Mouse (Mus musculus): ENCODE measurements around the gene Palm. TPM values are rescaled to one million over a fixed set of nuclear protein-coding genes. Genes with fewer than 3 reads are reported as not detected.

Gene Palm
- polyA plus RNA-seq, 1 experiment from 2014 or later = 48.1 TPM

- Histone ChIP-seq H3K4me3 (replicated peaks) (no peak within 1 kb of the TSS), H3K4me1 (replicated peaks) (peaks cover 16% of the 10 kb centered on the region), H3K36me3 (no peaks in the 10 kb centered on the region), H3K9me3 (no peaks in the 10 kb centered on the region), H3K9ac (no peak within 1 kb of the TSS), H3K4me2 (replicated peaks) (no peak within 1 kb of the TSS), H3K27ac (no peak within 1 kb of the TSS), H3K27me3 (replicated peaks) (no peaks in the 10 kb centered on the region)
- no peak for ATAC-seq
- WGBS = 86% methylated on average over 4 of the region's 4 CpGs
Measured at GRCm38 (mm10) chr10:79790861-79791260, 2.5 kb upstream of the Palm start, which contains the start of gene Prss57. TSS of gene Prss57 (minus strand) at chr10:79790961.

GRCm38 (mm10) chr10:79792339-79793040 is 882 bp upstream of the Palm start:
- H3K9ac ChIP-seq = no peak overlapping the region
- 73% methylated on average over 5 of the region's 5 CpGs for WGBS
- no peak for ATAC-seq

GRCm38 (mm10) chr10:79793738-79794490 is 542 bp downstream of the Palm start:
- H3K9ac ChIP-seq = peak overlapping the region; percentile 68
- peak overlapping the region; percentile 66 for H3K4me3 ChIP-seq (replicated peaks)
- no peaks in the 10 kb centered on the region for H3K9me3 ChIP-seq
- H3K27me3 ChIP-seq (replicated peaks) = no peaks in the 10 kb centered on the region
- peaks cover 24% of the 10 kb centered on the region for H3K4me1 ChIP-seq (replicated peaks)
- H3K36me3 ChIP-seq = no peaks in the 10 kb centered on the region
- 3% methylated on average over 38 of the region's 38 CpGs for WGBS
- H3K4me2 ChIP-seq (replicated peaks) = peak overlapping the region; percentile 86
- peak overlapping the region; percentile 63 for H3K27ac ChIP-seq
- peak; percentile 15; the same call in 1 of the 2 replicates for ATAC-seq

More at GRCm38 (mm10) chr10:79792339-79793040, 882 bp upstream of the Palm start:
- H3K4me1 ChIP-seq (replicated peaks) = peaks cover 22% of the 10 kb centered on the region
- no peaks in the 10 kb centered on the region for H3K36me3 ChIP-seq
- no peaks in the 10 kb centered on the region for H3K27me3 ChIP-seq (replicated peaks)
- H3K27ac ChIP-seq = no peak overlapping the region
- no peak overlapping the region for H3K4me2 ChIP-seq (replicated peaks)
- H3K9me3 ChIP-seq = no peaks in the 10 kb centered on the region
- no peak overlapping the region for H3K4me3 ChIP-seq (replicated peaks)

- Histone ChIP-seq H3K4me1 (replicated peaks) (peaks cover 24% of the 10 kb centered on the region), H3K9ac (peak overlapping the region; percentile 68), H3K4me3 (replicated peaks) (peak overlapping the region; percentile 66), H3K27ac (peak overlapping the region; percentile 63), H3K9me3 (no peaks in the 10 kb centered on the region), H3K4me2 (replicated peaks) (peak overlapping the region; percentile 86), H3K27me3 (replicated peaks) (no peaks in the 10 kb centered on the region), H3K36me3 (no peaks in the 10 kb centered on the region)
- WGBS = 16% methylated on average over 10 of the region's 10 CpGs
- ATAC-seq = peak; percentile 36; the same call in 1 of the 2 replicates
Measured at GRCm38 (mm10) chr10:79794491-79794931, 1.1 kb downstream of the Palm start.

- H3K9me3 ChIP-seq = no peaks in the 10 kb centered on the region
- no peak overlapping the region for H3K27ac ChIP-seq
- no peaks in the 10 kb centered on the region for H3K27me3 ChIP-seq (replicated peaks)
- peaks cover 24% of the 10 kb centered on the region for H3K4me1 ChIP-seq (replicated peaks)
- H3K4me2 ChIP-seq (replicated peaks) = no peak overlapping the region
- H3K9ac ChIP-seq = no peak overlapping the region
- H3K36me3 ChIP-seq = no peaks in the 10 kb centered on the region
- 98% methylated on average over 3 of the region's 3 CpGs for WGBS
- no peak for ATAC-seq
- no peak overlapping the region for H3K4me3 ChIP-seq (replicated peaks)
Measured at GRCm38 (mm10) chr10:79795905-79796304, 2.5 kb downstream of the Palm start.

GRCm38 (mm10) chr10:79797326-79797725 is 4.0 kb downstream of the Palm start:
- H3K27me3 ChIP-seq (replicated peaks) = no peaks in the 10 kb centered on the region
- H3K27ac ChIP-seq = no peak overlapping the region
- H3K4me2 ChIP-seq (replicated peaks) = no peak overlapping the region
- 44% methylated on average over 15 of the region's 15 CpGs for WGBS
- no peak overlapping the region for H3K4me3 ChIP-seq (replicated peaks)
- no peak overlapping the region for H3K9ac ChIP-seq
- no peaks in the 10 kb centered on the region for H3K9me3 ChIP-seq
- H3K4me1 ChIP-seq (replicated peaks) = peaks cover 30% of the 10 kb centered on the region
- no peaks in the 10 kb centered on the region for H3K36me3 ChIP-seq
- no peak for ATAC-seq

GRCm38 (mm10) chr10:79798289-79798928 is 5.0 kb downstream of the Palm start:
- peaks cover 37% of the 10 kb centered on the region for H3K4me1 ChIP-seq (replicated peaks)
- H3K4me3 ChIP-seq (replicated peaks) = no peak overlapping the region
- no peak overlapping the region for H3K9ac ChIP-seq
- 87% methylated on average over 12 of the region's 12 CpGs for WGBS
- H3K27ac ChIP-seq = no peak overlapping the region
- H3K4me2 ChIP-seq (replicated peaks) = no peak overlapping the region
- 0 out of 2 replicates have a peak, but pooled peaks have one; percentile 7 for ATAC-seq
- H3K36me3 ChIP-seq = no peaks in the 10 kb centered on the region
- H3K27me3 ChIP-seq (replicated peaks) = no peaks in the 10 kb centered on the region
- no peaks in the 10 kb centered on the region for H3K9me3 ChIP-seq

GRCm38 (mm10) chr10:79800508-79800907 is 7.1 kb downstream of the Palm start:
- no peak overlapping the region for H3K27ac ChIP-seq
- H3K9me3 ChIP-seq = no peaks in the 10 kb centered on the region
- H3K4me3 ChIP-seq (replicated peaks) = no peak overlapping the region
- ATAC-seq = no peak
- WGBS = 79% methylated on average over 11 of the region's 11 CpGs
- H3K4me1 ChIP-seq (replicated peaks) = peaks cover 36% of the 10 kb centered on the region
- H3K9ac ChIP-seq = no peak overlapping the region
- no peaks in the 10 kb centered on the region for H3K27me3 ChIP-seq (replicated peaks)
- no peaks in the 10 kb centered on the region for H3K36me3 ChIP-seq
- no peak overlapping the region for H3K4me2 ChIP-seq (replicated peaks)

GRCm38 (mm10) chr10:79801837-79802236 is 8.5 kb downstream of the Palm start:
- H3K4me1 ChIP-seq (replicated peaks) = peaks cover 50% of the 10 kb centered on the region
- no peak overlapping the region for H3K4me2 ChIP-seq (replicated peaks)
- 55% methylated on average over 3 of the region's 3 CpGs for WGBS
- no peak overlapping the region for H3K9ac ChIP-seq
- no peak overlapping the region for H3K4me3 ChIP-seq (replicated peaks)
- ATAC-seq = no peak
- no peaks in the 10 kb centered on the region for H3K36me3 ChIP-seq
- H3K9me3 ChIP-seq = no peaks in the 10 kb centered on the region
- H3K27me3 ChIP-seq (replicated peaks) = no peaks in the 10 kb centered on the region
- H3K27ac ChIP-seq = no peak overlapping the region

GRCm38 (mm10) chr10:79802331-79802971 is 9.1 kb downstream of the Palm start:
- 0 out of 2 replicates have a peak, but pooled peaks have one; percentile 13 for ATAC-seq
- Histone ChIP-seq H3K27me3 (replicated peaks) (no peaks in the 10 kb centered on the region), H3K9ac (no peak overlapping the region), H3K36me3 (no peaks in the 10 kb centered on the region), H3K4me1 (replicated peaks) (peaks cover 48% of the 10 kb centered on the region), H3K9me3 (no peaks in the 10 kb centered on the region), H3K4me2 (replicated peaks) (0 out of 2 replicates have a peak overlapping the region, but pooled peaks have one; percentile 12), H3K27ac (no peak overlapping the region), H3K4me3 (replicated peaks) (no peak overlapping the region)
- WGBS = 46% methylated on average over 11 of the region's 11 CpGs

- H3K27ac ChIP-seq = no peak overlapping the region
- peak overlapping the region; percentile 20; the same call in 1 of the 2 replicates for H3K4me2 ChIP-seq (replicated peaks)
- ATAC-seq = peak; percentile 55
- H3K9me3 ChIP-seq = no peaks in the 10 kb centered on the region
- WGBS = 26% methylated on average over 29 of the region's 29 CpGs
- no peaks in the 10 kb centered on the region for H3K36me3 ChIP-seq
- no peaks in the 10 kb centered on the region for H3K27me3 ChIP-seq (replicated peaks)
- no peak overlapping the region for H3K9ac ChIP-seq
- peaks cover 46% of the 10 kb centered on the region for H3K4me1 ChIP-seq (replicated peaks)
- no peak overlapping the region for H3K4me3 ChIP-seq (replicated peaks)
Measured at GRCm38 (mm10) chr10:79803716-79804323, 10.4 kb downstream of the Palm start.

All from intestine, embryonic 15.5 days (tissue).